Mouse (Mus musculus) heart, embryonic 12.5 days (tissue): ENCODE measurements around the gene Gm14327. TPM values are rescaled to one million over a fixed set of nuclear protein-coding genes. Genes with fewer than 3 reads are reported as not detected.
A peak's percentile ranks its signal among the peaks of the same experiment; 100 is the strongest.
"Not testable (repeated sequence)": the region's sequence is repeated elsewhere in the genome, so short reads cannot be mapped to it uniquely, and the experiment has no call there.

ENCODE experiments used
- ATAC-seq: fragments of 200-750 bp; cut with Nextera tagmentation; 2 replicates; pipeline ENCODE4 v1.8.0; 2017; ENCODE audit warnings: moderate TSS enrichment, moderate library complexity; ENCODE audit not compliant: insufficient number of reproducible peaks, low FRiP score
- H3K27ac ChIP-seq: fragments of 300-500 bp; sonication (generic); 2 replicates; pipeline ENCODE4 v1.5.1; 2016; ENCODE audit warnings: mild to moderate bottlenecking, moderate library complexity; ENCODE audit not compliant: poor library complexity, severe bottlenecking
- H3K27me3 ChIP-seq: fragments of 300-500 bp; sonication (generic); replicated peaks from 2 replicates; pipeline ENCODE4 v1.6.1; 2016; ENCODE audit warnings: mild to moderate bottlenecking, moderate library complexity
- H3K36me3 ChIP-seq: fragments of 300-500 bp; sonication (generic); 2 replicates; pipeline ENCODE4 v1.6.1; 2016; ENCODE audit warnings: mild to moderate bottlenecking, moderate library complexity
- H3K4me1 ChIP-seq: fragments of 300-500 bp; sonication (generic); replicated peaks from 2 replicates; pipeline ENCODE4 v1.6.1; 2016; ENCODE audit warnings: mild to moderate bottlenecking
- H3K4me2 ChIP-seq: fragments of 300-500 bp; sonication (generic); 2 replicates; pipeline ENCODE4 v1.6.1; 2016; ENCODE audit warnings: mild to moderate bottlenecking, moderate library complexity
- H3K4me3 ChIP-seq: fragments of 300-500 bp; sonication (generic); 2 replicates; pipeline ENCODE4 v1.5.1; 2016; ENCODE audit warnings: mild to moderate bottlenecking
- H3K9ac ChIP-seq: fragments of 300-500 bp; sonication (generic); 2 replicates; pipeline ENCODE4 v1.6.1; 2016; ENCODE audit warnings: mild to moderate bottlenecking, moderate library complexity
- H3K9me3 ChIP-seq: fragments of 300-500 bp; sonication (generic); replicated peaks from 2 replicates; pipeline ENCODE4 v1.6.1; 2016; ENCODE audit warnings: mild to moderate bottlenecking, moderate library complexity
- WGBS: fragments of 180-500 bp; shearing (Covaris S2); methylation state at CpG from one replicate; pipeline ENCODE4 v1.1.7; 2016; 5-methylcytosine and 5-hydroxymethylcytosine counted together
- polyA plus RNA-seq: library from polyadenylated mRNA; unstranded; fragments of >200 nt; fragmentation: Nextera tagmentation; extraction: Ambion mirVana; gene quantifications from 2 replicates; pipeline ENCODE4 v1.2.1, GENCODE M21; 2016

The Gm14327 gene
- 3.8 and 4.8 TPM in 2 replicates for polyA plus RNA-seq

DNA sequence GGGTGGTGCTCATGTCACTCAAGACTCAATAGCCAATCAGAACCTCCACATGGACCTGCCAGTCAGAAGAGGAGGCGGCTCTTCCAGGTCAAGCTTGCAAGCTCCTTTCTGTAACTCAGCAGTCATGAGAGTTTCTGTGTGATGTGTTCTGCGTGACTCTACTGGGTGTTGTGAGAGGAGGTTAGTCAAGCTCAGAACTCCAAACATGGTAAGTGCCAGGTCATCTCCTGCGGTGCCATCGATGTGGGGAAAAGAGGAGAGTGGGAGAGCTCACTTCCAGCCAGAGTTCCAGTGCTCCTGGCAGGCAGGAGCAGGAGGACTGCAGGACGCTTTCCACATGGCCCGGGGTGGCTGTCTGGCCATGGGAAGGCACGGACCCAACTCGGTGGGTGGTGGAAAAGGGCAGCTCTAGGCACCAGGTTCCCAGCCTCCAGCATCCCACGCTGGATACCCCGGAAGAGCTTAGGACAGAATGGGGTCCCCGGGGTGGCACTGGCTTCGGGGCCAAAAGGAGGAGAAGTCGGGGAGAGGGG, at the start of gene Gm14327:
TSS of gene Gm14327 (plus strand) at position 51 of the 533 bp plus-strand sequence.
- not testable (repeated sequence) for H3K9ac ChIP-seq

DNA sequence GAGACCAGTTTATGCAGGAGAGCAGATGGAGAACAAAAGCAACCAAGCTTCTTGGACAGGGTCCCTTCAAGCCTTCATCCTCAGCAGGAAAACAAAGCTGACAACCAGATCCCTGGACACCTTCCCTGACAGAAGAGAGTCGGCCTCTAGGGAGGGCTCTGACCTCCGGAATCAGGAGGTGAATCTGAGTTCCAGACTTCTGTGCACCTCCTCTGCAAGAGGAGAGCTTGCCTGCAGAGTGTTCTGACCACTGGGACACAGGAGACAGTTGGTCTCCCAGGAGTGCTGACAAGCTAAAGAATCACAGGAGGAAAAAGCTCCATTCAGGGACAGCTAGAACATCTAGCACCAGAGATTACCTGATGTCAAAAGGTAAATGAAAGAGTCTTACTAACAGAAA, 34.6 kb upstream of the Gm14327 start:
- 78% methylated on average over 2 of the region's 2 CpGs for WGBS

More for the DNA sequence above, at the start of gene Gm14327:
- Histone ChIP-seq H3K4me2 (peak within 1 kb of the TSS; percentile 29; the same call in 1 of the 2 replicates), H3K4me3 (peak within 1 kb of the TSS; percentile 42)
- H3K9me3 ChIP-seq, H3K27ac ChIP-seq, H3K27me3 ChIP-seq, H3K4me1 ChIP-seq, ATAC-seq, H3K36me3 ChIP-seq: not testable (repeated sequence)
- WGBS = 48% methylated on average over 11 of the region's 13 CpGs

DNA sequence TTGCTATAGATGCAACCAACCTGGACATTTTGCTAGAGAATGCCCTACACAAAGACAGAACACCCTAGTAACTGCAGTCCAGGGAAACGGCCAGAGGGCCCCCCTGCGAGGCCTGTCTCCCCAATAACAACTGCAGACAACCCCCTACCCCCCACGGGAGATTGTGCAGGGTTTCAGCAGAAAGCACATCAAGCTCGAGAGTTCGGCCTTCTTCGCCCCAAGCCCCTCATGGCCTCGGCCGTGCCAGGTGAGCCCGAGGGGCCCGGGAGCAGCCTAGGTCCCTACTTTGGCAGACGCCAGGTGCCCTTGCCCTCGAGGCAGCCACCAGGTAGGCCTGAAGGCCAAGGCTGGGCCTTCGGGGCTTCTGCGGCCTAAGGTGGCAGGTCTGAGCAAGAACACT, 9.2 kb upstream of the Gm14327 start:
- not testable (repeated sequence) for H3K4me1 ChIP-seq, H3K4me2 ChIP-seq, ATAC-seq, H3K27ac ChIP-seq, H3K9ac ChIP-seq, H3K36me3 ChIP-seq, H3K27me3 ChIP-seq, H3K9me3 ChIP-seq, H3K4me3 ChIP-seq
- WGBS = 81% methylated on average over 14 of the region's 14 CpGs

More for the DNA sequence above, 34.6 kb upstream of the Gm14327 start:
- H3K4me3 ChIP-seq, H3K4me1 ChIP-seq, H3K4me2 ChIP-seq, H3K27me3 ChIP-seq, H3K27ac ChIP-seq, H3K9ac ChIP-seq, H3K9me3 ChIP-seq, H3K36me3 ChIP-seq, ATAC-seq: not testable (repeated sequence)

DNA sequence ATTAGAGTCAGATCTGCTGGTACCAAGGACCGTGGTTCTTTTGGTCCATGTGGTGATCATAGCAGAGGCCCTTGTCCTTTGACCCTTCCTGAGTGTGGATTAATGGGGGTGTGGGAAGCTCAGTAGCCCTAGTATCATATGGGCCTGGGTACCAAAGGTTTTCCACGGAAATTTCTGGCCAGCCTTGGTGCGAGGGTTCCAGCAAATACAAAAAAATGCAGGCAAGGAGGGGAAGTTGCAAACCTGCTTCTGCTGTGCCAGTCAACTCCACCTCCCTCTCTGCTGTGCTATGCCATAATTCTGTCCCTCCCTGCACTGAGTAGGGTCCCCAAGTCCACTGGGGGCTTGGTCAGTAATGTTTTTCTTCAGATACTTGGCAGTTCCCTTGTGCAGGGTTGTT, 1.3 kb downstream of the Gm14327 start:
- WGBS = 67% methylated on average over 2 of the region's 3 CpGs
- not testable (repeated sequence) for H3K27me3 ChIP-seq, H3K9me3 ChIP-seq, H3K36me3 ChIP-seq, ATAC-seq, H3K27ac ChIP-seq, H3K4me3 ChIP-seq, H3K4me2 ChIP-seq, H3K4me1 ChIP-seq, H3K9ac ChIP-seq

DNA sequence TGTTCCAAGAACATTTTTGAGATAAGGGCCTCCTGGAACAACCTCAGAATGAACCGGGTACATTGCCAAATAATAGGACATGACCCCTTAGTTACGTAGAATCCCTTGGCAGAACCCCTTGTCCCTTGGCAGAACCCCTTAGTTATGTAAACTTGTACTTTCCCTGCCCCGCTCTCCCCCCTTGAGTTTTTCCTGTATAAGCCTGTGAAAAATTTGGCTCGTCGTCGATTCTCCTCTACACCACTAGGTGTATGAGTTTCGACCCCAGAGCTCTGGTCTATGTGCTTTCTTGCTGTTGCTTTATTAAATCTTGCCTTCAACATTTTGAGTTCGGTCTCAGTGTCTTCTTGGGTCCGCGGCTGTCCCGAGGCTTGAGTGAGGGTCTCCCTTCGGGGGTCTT, 6.4 kb downstream of the Gm14327 start:
- not testable (repeated sequence) for ATAC-seq, H3K4me2 ChIP-seq, H3K4me1 ChIP-seq, H3K4me3 ChIP-seq, H3K27me3 ChIP-seq, H3K9ac ChIP-seq, H3K36me3 ChIP-seq, H3K27ac ChIP-seq, H3K9me3 ChIP-seq
- no CpG with 5 or more reads among the region's 12 CpGs for WGBS

DNA sequence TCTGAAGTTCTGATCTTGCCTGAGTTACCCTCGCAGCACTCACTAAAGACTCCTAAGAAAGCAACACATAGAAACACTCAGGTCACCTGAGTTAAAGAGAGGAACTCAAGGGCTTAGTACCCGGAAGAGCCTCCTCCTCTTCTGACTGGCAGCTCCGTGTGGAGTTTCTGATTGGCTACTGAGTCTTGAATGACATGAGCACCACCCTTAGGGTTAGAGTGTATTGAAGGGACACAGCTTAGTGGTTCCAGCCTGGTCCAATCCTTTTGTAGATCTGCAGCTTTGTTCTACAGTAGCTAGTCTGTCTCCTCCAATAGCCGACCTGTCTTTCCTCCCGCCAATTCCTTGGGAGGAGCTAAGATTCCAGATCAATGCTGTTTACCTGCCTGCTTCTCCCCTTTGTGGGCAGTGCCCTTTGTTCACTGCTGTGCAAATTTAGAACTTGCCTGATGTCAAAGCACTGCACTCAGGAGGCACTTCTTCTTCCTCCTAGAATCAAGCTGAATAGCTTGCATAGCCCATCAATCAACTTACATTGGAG, 28.7 kb downstream of the Gm14327 start, which contains the start of gene Zfp972:
TSS of gene Zfp972 (minus strand) at position 51 of the 541 bp plus-strand sequence.
- H3K9ac ChIP-seq, H3K9me3 ChIP-seq, H3K36me3 ChIP-seq, H3K4me1 ChIP-seq, ATAC-seq, H3K27ac ChIP-seq, H3K4me2 ChIP-seq, H3K4me3 ChIP-seq, H3K27me3 ChIP-seq: not testable (repeated sequence)
- WGBS = 49% methylated on average over 4 of the region's 5 CpGs

Other genes starting within 250 kb of the Gm14327 start
- 4.8 and 4.9 TPM in 2 replicates for gene Gm14322, start 137.8 kb upstream of the Gm14327 start, polyA plus RNA-seq
- gene Gm14325, start 56.8 kb upstream of the Gm14327 start, polyA plus RNA-seq = 34.3 and 35.8 TPM in 2 replicates
- 0.33 TPM in 1 of 2 replicates, not detected in the other for gene Zfp972, start 28.5 kb downstream of the Gm14327 start, polyA plus RNA-seq
- 17.2 and 19.0 TPM in 2 replicates for gene Gm14326, start 60.2 kb downstream of the Gm14327 start, polyA plus RNA-seq
- gene Zfp971, start 126.2 kb downstream of the Gm14327 start, polyA plus RNA-seq = 12.3 and 15.4 TPM in 2 replicates
- gene Zfp931, start 181.4 kb downstream of the Gm14327 start, polyA plus RNA-seq = 12.2 and 14.4 TPM in 2 replicates
- gene Phactr3, start 221.9 kb downstream of the Gm14327 start, polyA plus RNA-seq = 10.1 TPM in 2 replicates